Mouse (Mus musculus) megakaryocyte progenitor cell, adult 5-6 weeks (primary cell): ENCODE results near the gene Ndrg3. TPM values are rescaled to one million over a fixed set of nuclear protein-coding genes. Genes with fewer than 3 reads are reported as not detected.
A peak's percentile ranks its signal among the peaks of the same experiment; 100 is the strongest.
"Not testable (repeated sequence)": the region's sequence is repeated elsewhere in the genome, so short reads cannot be mapped to it uniquely, and the experiment has no call there.

Experiments used
- ATAC-seq: replicated peaks from 2 replicates; pipeline ENCODE4 v1.8.0; 2016; ENCODE audit warnings: mild to moderate bottlenecking, moderate TSS enrichment, inconsistent platforms; ENCODE audit not compliant: poor library complexity
- total RNA-seq, 2 experiments: library from RNA; stranded (forward) in 1 of 2; stranded (reverse) in 1 of 2; fragments of 157-497, 149-512 nt in 1 of 2; fragments of 200-1000 nt in 1 of 2; gene quantifications; 2 replicates each; pipeline versions ENCODE4 v1.2.3 to v1.2.4; 2015 to 2017

The Ndrg3 gene
- total RNA-seq, 2 experiments from 2014 or later = 24.2 to 27.1 TPM

DNA sequence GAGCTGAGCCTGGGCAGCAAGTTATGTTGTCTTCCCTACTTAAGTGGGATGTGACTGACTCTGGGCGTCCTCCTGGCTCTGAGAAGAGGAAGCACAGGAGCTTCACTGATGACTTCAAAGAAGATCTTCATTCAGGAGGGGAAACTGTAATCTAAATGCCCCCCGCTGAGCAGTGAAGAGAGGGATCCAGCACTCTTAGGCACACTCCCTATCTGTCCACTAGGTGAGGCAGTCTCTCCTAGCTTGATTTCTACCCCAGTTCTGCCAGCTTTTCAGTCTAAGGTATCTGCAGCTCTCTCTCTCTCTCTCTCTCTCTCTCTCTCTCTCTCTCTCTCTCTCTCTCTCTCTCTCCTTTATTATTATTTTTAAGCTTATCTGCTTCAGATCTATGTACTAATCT lies 88.5 kb downstream of the Ndrg3 start:
- peak; percentile 65; the same call in 1 of the 2 replicates for ATAC-seq

- ATAC-seq = not testable (repeated sequence)
These were observed 89.4 kb downstream of the Ndrg3 start for GRCm38 (mm10) chr2:156902411-156902810.

- ATAC-seq = no peak
These were observed 90.0 kb downstream of the Ndrg3 start for GRCm38 (mm10) chr2:156901883-156902282.

- ATAC-seq = no peak
These were observed 90.5 kb downstream of the Ndrg3 start for GRCm38 (mm10) chr2:156901344-156901743.

GRCm38 (mm10) chr2:156899184-156899583 lies 92.7 kb downstream of the Ndrg3 start:
- no peak for ATAC-seq

GRCm38 (mm10) chr2:156898374-156898773 lies 93.5 kb downstream of the Ndrg3 start:
- no peak for ATAC-seq

DNA sequence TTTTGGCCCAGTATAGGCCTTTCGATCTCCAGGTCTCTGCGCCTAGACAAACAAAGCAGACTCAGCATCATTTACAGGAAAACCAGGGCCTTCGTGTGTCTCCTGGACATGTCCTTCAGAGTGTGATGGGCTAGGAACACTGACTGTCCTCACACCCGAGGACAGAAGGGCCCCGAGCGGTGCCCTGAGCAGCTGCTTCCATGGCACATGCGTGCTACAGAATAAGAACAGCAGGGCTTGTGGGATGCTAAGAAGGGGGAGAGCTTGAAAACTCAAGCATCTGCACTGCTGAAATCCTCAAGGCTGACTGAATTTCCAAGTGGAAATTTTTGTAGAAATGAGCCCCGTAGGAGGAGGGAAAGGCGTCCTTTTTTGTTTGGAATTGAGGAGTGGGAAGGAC lies 94.8 kb downstream of the Ndrg3 start:
- ATAC-seq = no peak

- no peak; the same call in 1 of the 2 replicates for ATAC-seq
These were observed 95.4 kb downstream of the Ndrg3 start for GRCm38 (mm10) chr2:156896384-156896914.

DNA sequence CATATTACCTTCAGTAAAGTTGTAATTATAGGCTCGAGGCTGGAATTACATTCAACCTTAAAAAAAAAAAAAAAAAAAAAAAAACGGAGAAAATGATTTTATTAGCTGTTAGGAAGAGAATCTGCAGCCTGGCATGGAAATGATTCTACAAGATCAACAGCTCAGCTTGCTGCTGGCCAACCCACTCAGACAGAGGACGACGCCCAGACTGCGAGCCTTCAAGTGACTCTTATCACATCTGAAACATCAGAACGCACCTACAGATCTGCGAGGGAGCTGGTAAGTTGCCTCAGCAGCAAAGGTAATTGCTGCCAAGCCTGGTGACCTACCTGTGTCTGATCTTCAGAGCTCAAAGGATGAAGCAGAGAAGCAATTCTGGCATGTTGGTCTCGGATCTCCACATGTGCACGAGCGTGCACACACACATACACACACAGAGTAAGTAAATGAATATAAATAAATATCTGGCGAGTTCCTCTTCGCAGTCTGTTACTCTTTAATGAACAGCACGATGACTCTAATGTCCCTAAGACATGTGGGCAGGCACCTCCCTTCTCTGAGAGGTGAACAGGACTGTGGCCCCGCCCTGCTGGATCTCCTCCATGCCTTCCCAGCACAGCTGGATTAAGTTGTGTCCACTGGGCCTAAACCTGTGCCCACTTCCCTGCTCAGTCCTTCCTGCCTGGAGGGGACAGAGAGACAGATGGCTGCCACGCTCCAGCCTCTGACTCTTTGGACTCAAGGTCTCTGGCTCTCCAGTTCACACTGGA lies 97.2 kb downstream of the Ndrg3 start:
- peak; percentile 37; the same call in 1 of the 2 replicates for ATAC-seq

- ATAC-seq = no peak
These were observed 99.0 kb downstream of the Ndrg3 start for GRCm38 (mm10) chr2:156892821-156893220.

DNA sequence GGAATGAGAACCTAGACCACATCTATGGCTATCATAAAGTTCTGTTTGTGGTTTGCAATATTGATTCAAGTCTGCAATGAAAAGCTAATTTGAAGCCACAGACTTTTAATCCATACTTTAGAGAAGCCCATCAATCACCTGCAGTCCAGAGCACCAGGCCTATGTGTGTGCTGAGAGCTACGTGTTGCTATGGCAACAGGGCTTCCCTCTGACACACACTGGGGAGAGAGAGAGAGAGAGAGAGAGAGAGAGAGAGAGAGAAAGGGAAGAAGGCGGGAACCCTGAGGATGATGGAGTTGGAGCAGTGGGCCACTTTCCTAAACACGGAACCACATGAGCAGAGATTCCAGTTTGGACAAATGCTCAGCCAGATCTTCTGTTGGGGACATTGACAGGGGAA lies 99.6 kb downstream of the Ndrg3 start:
- no peak for ATAC-seq

DNA sequence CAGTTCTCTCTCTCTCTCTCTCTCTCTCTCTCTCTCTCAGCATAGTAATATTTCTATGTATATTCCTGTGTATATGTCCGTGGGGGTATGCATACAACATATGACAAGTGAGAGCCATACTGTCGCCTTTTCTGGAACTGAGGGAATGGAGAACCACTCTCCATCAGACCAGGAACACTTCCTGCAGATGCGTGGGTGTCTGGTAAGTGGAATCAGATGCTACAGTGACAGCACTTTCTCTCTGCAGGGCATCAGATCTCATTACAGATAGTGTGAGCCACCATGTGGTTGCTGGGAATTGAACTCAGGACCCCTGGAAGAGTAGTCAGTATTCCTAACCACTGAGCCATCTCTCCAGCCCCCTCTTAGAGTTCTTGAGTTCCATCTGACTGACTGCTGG lies 103.4 kb downstream of the Ndrg3 start:
- no peak for ATAC-seq

DNA sequence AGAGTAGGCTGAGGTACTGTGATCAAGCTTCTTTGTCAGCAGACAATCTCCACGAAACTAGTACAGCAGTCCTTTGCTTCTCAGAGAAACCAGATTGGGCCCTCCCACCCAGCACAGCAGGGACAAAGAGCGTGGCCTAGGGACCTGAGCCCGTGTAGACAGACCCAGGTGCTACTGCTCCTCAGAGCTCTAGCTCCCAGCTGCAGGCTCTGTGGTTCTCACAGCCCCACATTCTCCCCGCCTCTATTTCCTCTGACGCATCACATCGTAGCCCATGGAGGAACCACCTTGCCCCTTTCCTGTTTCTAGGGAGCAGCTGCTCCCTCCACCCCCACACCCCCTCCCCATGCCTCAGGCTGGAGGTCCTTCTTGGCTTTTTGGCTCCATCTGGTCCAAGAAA lies 104.8 kb downstream of the Ndrg3 start, which contains the start of gene Sla2:
Gene Sla2 (minus strand): TSS at position 176 of the 400 bp plus-strand sequence.
- peak; percentile 67 for ATAC-seq

- ATAC-seq = no peak
These were observed 105.7 kb downstream of the Ndrg3 start for GRCm38 (mm10) chr2:156886084-156886631.

GRCm38 (mm10) chr2:156885666-156886065 lies 106.2 kb downstream of the Ndrg3 start:
- not testable (repeated sequence) for ATAC-seq

DNA sequence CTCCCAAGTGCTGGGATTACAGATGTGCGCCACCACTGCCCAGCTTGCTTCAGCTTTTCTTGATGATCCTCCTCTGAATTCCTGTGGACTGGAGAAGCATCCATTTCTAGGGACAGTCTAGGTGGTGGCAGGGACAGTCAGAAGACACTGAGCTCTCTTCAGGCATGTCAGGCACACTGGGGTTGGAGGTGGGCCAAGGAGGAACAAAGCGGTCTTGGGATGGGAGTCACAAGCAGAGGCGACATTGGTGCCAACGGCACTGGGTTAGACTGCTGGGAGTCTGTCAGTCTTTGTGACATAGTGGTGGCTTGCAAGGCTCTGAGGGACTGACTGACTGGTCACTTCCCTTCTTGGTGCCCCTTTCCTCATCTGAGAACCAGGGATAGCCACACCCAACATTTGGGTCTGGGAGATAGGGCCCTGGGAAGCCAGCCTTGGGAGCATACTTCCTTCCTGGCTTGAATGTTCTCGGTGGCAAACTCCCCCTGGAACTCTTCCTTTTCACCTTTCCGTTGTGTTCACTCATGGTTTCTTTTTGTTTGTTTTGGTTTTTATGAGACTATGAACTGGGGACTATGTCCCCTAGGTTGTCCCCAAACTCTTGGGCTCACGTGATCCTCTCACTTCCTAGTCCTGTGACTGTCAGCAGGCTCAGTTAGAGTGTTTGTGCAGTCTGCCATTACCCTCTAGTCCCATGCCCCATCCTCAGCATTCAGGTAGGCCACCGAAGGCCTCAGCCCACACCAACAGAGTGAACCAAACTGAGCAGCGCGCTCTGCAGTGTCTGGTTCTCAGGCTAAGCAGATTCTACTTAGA lies 107.3 kb downstream of the Ndrg3 start:
- no peak for ATAC-seq

- peak; percentile 63 for ATAC-seq
These were observed 109.3 kb downstream of the Ndrg3 start for GRCm38 (mm10) chr2:156882431-156883001.

DNA sequence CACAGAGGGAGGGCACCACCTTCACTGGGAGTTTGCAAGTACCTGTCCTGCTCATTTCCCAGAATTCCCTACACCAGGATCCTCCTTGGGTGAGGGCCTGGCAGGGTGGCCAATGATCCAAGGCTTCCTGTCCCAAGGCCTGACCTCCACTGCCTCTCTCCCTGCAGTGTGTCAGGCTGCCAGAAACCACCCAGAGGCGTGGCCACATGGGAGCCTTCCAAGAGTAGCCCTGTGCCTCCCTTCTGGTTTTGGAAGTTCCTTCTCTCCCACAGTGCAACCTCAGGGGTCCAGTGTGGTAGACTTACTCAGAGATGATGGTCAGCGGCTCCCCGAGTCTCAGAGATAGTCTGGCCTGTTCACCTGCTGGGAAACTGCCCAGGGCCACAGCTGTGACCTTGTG lies 112.3 kb downstream of the Ndrg3 start:
- ATAC-seq = no peak

GRCm38 (mm10) chr2:156877726-156878125 lies 114.1 kb downstream of the Ndrg3 start:
- ATAC-seq = peak; percentile 69
